Mouse (Mus musculus) liver, embryonic 13.5 days (tissue): ENCODE measurements at regions not wholly inside any gene's neighbourhood (a gene's known extent, or its start where the extent isn't known, plus 50 kb on each side); places are given as distances from the start of the nearest gene placed in this dataset.
A peak's percentile ranks its signal among the peaks of the same experiment; 100 is the strongest.

ENCODE experiments used
- ATAC-seq: fragments of 200-750 bp; cut with Nextera tagmentation; 2 replicates; pipeline ENCODE4 v1.8.0; 2017; ENCODE audit warnings: low read depth, mild to moderate bottlenecking, moderate number of reproducible peaks, moderate library complexity
- DNase-seq: peaks from one replicate; pipeline ENCODE4 v3.0.0; 2022
- H3K27ac ChIP-seq: fragments of 300-500 bp; sonication (generic); 2 replicates; pipeline ENCODE4 v1.5.1; 2015; ENCODE audit warnings: moderate library complexity, mild to moderate bottlenecking, inconsistent platforms
- H3K27me3 ChIP-seq: fragments of 300-500 bp; sonication (generic); 2 replicates; pipeline ENCODE4 v1.6.1; 2015; ENCODE audit warnings: mild to moderate bottlenecking, inconsistent platforms
- H3K36me3 ChIP-seq: fragments of 300-500 bp; sonication (generic); 2 replicates; pipeline ENCODE4 v1.6.1; 2015; ENCODE audit warnings: mild to moderate bottlenecking, inconsistent platforms
- H3K4me1 ChIP-seq: fragments of 300-500 bp; sonication (generic); replicated peaks from 2 replicates; pipeline ENCODE4 v1.6.1; 2015; ENCODE audit warnings: inconsistent platforms
- H3K4me2 ChIP-seq: fragments of 300-500 bp; sonication (generic); 2 replicates; pipeline ENCODE4 v1.6.1; 2015; ENCODE audit warnings: inconsistent platforms, mild to moderate bottlenecking, moderate library complexity
- H3K4me3 ChIP-seq: fragments of 300-500 bp; sonication (generic); replicated peaks from 2 replicates; pipeline ENCODE4 v1.5.1; 2015; ENCODE audit warnings: mild to moderate bottlenecking, inconsistent platforms
- H3K9ac ChIP-seq: fragments of 300-500 bp; sonication (generic); 2 replicates; pipeline ENCODE4 v1.6.1; 2015; ENCODE audit warnings: mild to moderate bottlenecking, inconsistent platforms
- H3K9me3 ChIP-seq: fragments of 300-500 bp; sonication (generic); replicated peaks from 2 replicates; pipeline ENCODE4 v1.6.1; 2016; ENCODE audit warnings: inconsistent platforms
- WGBS: fragments of 180-500 bp; shearing (Covaris S2); methylation state at CpG from one replicate; pipeline ENCODE4 v1.1.7; 2015; ENCODE audit not compliant: insufficient replicate concordance; 5-methylcytosine and 5-hydroxymethylcytosine counted together

DNA sequence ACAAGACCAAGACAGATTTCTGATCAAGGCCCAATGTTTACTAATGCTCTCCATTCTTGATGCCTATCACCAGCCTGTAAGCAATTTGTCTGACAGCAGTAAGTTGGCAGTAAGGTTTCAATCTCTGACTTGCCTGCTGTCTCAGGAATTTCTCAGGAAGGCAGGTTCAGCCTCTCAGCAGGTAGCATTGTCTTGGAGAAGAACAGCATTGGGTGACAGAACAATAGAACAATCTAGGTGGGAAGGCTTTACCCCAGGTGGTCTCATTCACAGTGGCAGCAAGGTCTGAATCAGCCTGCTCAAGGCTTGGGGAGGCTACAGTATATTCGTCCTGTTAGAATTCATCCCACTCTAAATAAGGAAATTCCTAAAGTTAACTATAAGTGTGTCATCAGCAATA is 81.2 kb upstream of the Chordc1 start:
- no peaks in the 10 kb centered on the region for H3K4me1 ChIP-seq
- H3K36me3 ChIP-seq: no peaks in the 10 kb centered on the region
- no peaks in the 10 kb centered on the region for H3K27me3 ChIP-seq
- no peak overlapping the region for H3K4me2 ChIP-seq
- DNase-seq (no peak), ATAC-seq (no peak)
- H3K4me3 ChIP-seq: no peak overlapping the region
- 25% methylated on average over 1 of the region's 1 CpGs for WGBS
- no peaks in the 10 kb centered on the region for H3K9me3 ChIP-seq
- no peak overlapping the region for H3K9ac ChIP-seq
- H3K27ac ChIP-seq: no peak overlapping the region

- DNase-seq (no peak), ATAC-seq (peak; percentile 57)
- H3K9ac ChIP-seq: no peak overlapping the region
- no peak overlapping the region for H3K4me3 ChIP-seq
- no peaks in the 10 kb centered on the region for H3K9me3 ChIP-seq
- H3K27me3 ChIP-seq: no peaks in the 10 kb centered on the region
- no peaks in the 10 kb centered on the region for H3K36me3 ChIP-seq
- H3K27ac ChIP-seq: no peak overlapping the region
- H3K4me1 ChIP-seq: no peaks in the 10 kb centered on the region
- H3K4me2 ChIP-seq: no peak overlapping the region
Measured at GRCm38 (mm10) chr9:18226644-18227043, 65.3 kb upstream of the Chordc1 start.

- 4% methylated on average over 1 of the region's 1 CpGs for WGBS
- DNase-seq: no peak
Measured at GRCm38 (mm10) chr9:18229933-18230332, 62.0 kb upstream of the Chordc1 start.

More at GRCm38 (mm10) chr9:18229933-18230332, 62.0 kb upstream of the Chordc1 start:
- H3K36me3 ChIP-seq: no peaks in the 10 kb centered on the region
- H3K9ac ChIP-seq: no peak overlapping the region
- H3K9me3 ChIP-seq: no peaks in the 10 kb centered on the region
- H3K27me3 ChIP-seq: no peaks in the 10 kb centered on the region
- H3K4me2 ChIP-seq: no peak overlapping the region
- no peak for ATAC-seq
- H3K4me3 ChIP-seq: no peak overlapping the region
- H3K4me1 ChIP-seq: no peaks in the 10 kb centered on the region
- H3K27ac ChIP-seq: no peak overlapping the region
